Mouse (Mus musculus): ENCODE measurements around the gene 4921501E09Rik. TPM values are rescaled to one million over a fixed set of nuclear protein-coding genes. Genes with fewer than 3 reads are reported as not detected.
"Not testable (repeated sequence)": the region's sequence is repeated elsewhere in the genome, so short reads cannot be mapped to it uniquely, and the experiment has no call there.

The 4921501E09Rik gene
- total RNA-seq (2021) = not detected

GRCm38 (mm10) chr17:33067958-33068357 is at the start of gene 4921501E09Rik:
Gene 4921501E09Rik, minus strand, starts transcription at chr17:33068058.
- no peak for DNase-seq
- intact Hi-C loops (cut with DNase I) = no loop called here

GRCm38 (mm10) chr17:33097396-33097795 is 29.5 kb upstream of the 4921501E09Rik start:
- intact Hi-C loops (cut with DNase I) = no loop called here
- no peak for DNase-seq

GRCm38 (mm10) chr17:33092391-33093193 is 24.7 kb upstream of the 4921501E09Rik start:
- intact Hi-C loops (cut with DNase I) = no loop called here
- DNase-seq = peak; percentile 78

GRCm38 (mm10) chr17:33091630-33092029 is 23.8 kb upstream of the 4921501E09Rik start:
- no peak for DNase-seq
- intact Hi-C loops (cut with DNase I) = no loop called here

GRCm38 (mm10) chr17:33089220-33089949 is 21.5 kb upstream of the 4921501E09Rik start, which contains the start of gene Zfp563:
Gene Zfp563, plus strand, starts transcription at chr17:33089310.
- intact Hi-C loops (cut with DNase I) = no loop called here
- DNase-seq = peak; percentile 92

- DNase-seq = no peak
Observed at GRCm38 (mm10) chr17:33063001-33063400, 4.9 kb downstream of the 4921501E09Rik start.

GRCm38 (mm10) chr17:33058791-33059190 is 9.1 kb downstream of the 4921501E09Rik start:
- no peak for DNase-seq
- intact Hi-C loops (cut with DNase I) = no loop called here

More at GRCm38 (mm10) chr17:33063001-33063400, 4.9 kb downstream of the 4921501E09Rik start:
- intact Hi-C loops (cut with DNase I) = no loop called here

- intact Hi-C loops (cut with DNase I) = no loop called here
- peak; percentile 76 for DNase-seq
Observed at GRCm38 (mm10) chr17:33032900-33033891, 34.7 kb downstream of the 4921501E09Rik start, which contains the start of gene Zfp763. Gene Zfp763, minus strand, starts transcription at chr17:33033402.

- no peak for DNase-seq
- intact Hi-C loops (cut with DNase I) = no loop called here
Observed at GRCm38 (mm10) chr17:33032376-33032775, 35.5 kb downstream of the 4921501E09Rik start.

- DNase-seq; intact Hi-C loops (cut with DNase I): not testable (repeated sequence)
Observed at GRCm38 (mm10) chr17:33020434-33020833, 47.4 kb downstream of the 4921501E09Rik start.

Other genes starting within 250 kb of the 4921501E09Rik start
- gene Zfp799, start 237.8 kb downstream of the 4921501E09Rik start, total RNA-seq (2021) = 10 to 100 TPM; 21.6 to 23.2 TPM
- 10 to 100 TPM in 1 of 2 experiments, 1 to 10 TPM in 1; 9.3 to 10.2 TPM for gene Zfp870, start 176.4 kb downstream of the 4921501E09Rik start, total RNA-seq (2021)
- gene Cyp4f14, start 150.7 kb downstream of the 4921501E09Rik start, total RNA-seq (2021) = under 1 TPM in 1 of 2 experiments, not detected in 1; 0.95 TPM
- 10 to 100 TPM in 1 of 2 experiments, 1 to 10 TPM in 1; 5.8 to 10.2 TPM for gene Cyp4f13, start 120.7 kb downstream of the 4921501E09Rik start, total RNA-seq (2021)
- 1 to 10 TPM; 5.7 to 5.9 TPM for gene Zfp472, start 102.2 kb downstream of the 4921501E09Rik start, total RNA-seq (2021)
- 10 to 100 TPM; 17.1 to 19.2 TPM for gene Zfp952, start 74.9 kb downstream of the 4921501E09Rik start, total RNA-seq (2021)
- gene Zfp763, start 34.7 kb downstream of the 4921501E09Rik start, total RNA-seq (2021) = 10 to 100 TPM; 24.5 to 25.6 TPM
- 10 to 100 TPM; 28.2 to 32.1 TPM for gene Zfp563, start 21.3 kb upstream of the 4921501E09Rik start, total RNA-seq (2021)
- under 1 TPM; 0.38 to 0.91 TPM for gene Morc2b, start 71.6 kb upstream of the 4921501E09Rik start, total RNA-seq (2021)
- not detected for gene Olfr55, start 100.4 kb upstream of the 4921501E09Rik start, total RNA-seq (2021)
- gene Olfr239, start 123.2 kb upstream of the 4921501E09Rik start, total RNA-seq (2021) = not detected
- gene Olfr1564, start 153.6 kb upstream of the 4921501E09Rik start, total RNA-seq (2021) = under 1 TPM; 0.30 to 0.40 TPM
- 10 to 100 TPM; 16.9 to 17.5 TPM for gene Zfp955a, start 187.1 kb upstream of the 4921501E09Rik start, total RNA-seq (2021)
- under 1 TPM in 1 of 2 experiments, not detected in 1; 0.06 TPM for gene Olfr63, start 196.6 kb upstream of the 4921501E09Rik start, total RNA-seq (2021)
- 10 to 100 TPM; 26.3 to 35.5 TPM for gene Zfp955b, start 221.5 kb upstream of the 4921501E09Rik start, total RNA-seq (2021)

Data from left cerebral cortex, postnatal 4 days (tissue).